Mouse (Mus musculus) limb, embryonic 10.5 days (tissue): ENCODE measurements around the gene Borcs6. TPM values are rescaled to one million over a fixed set of nuclear protein-coding genes. Genes with fewer than 3 reads are reported as not detected.

Experiments used
- DNase-seq: peaks from one replicate; pipeline ENCODE4 v3.0.0-alpha.2; 2017; ENCODE audit warnings: low spot score
- H3K27ac ChIP-seq: fragments of 300-500 bp; sonication (generic); 2 replicates; pipeline ENCODE4 v1.5.1; 2016; ENCODE audit warnings: mild to moderate bottlenecking
- H3K27me3 ChIP-seq: fragments of 300-500 bp; sonication (generic); 2 replicates; pipeline ENCODE4 v1.6.1; 2016; ENCODE audit warnings: low read depth, mild to moderate bottlenecking; ENCODE audit not compliant: poor library complexity, severe bottlenecking
- H3K36me3 ChIP-seq: fragments of 300-500 bp; sonication (generic); 2 replicates; pipeline ENCODE4 v1.6.1; 2016; ENCODE audit warnings: mild to moderate bottlenecking, moderate library complexity
- H3K4me1 ChIP-seq: fragments of 300-500 bp; sonication (generic); 2 replicates; pipeline ENCODE4 v1.6.1; 2016
- H3K4me3 ChIP-seq: fragments of 300-500 bp; sonication (generic); 2 replicates; pipeline ENCODE4 v1.5.1; 2016; ENCODE audit warnings: mild to moderate bottlenecking, moderate library complexity
- H3K9me3 ChIP-seq: fragments of 300-500 bp; sonication (generic); replicated peaks from 2 replicates; pipeline ENCODE4 v1.6.1; 2016; ENCODE audit warnings: mild to moderate bottlenecking
- WGBS: fragments of 180-500 bp; shearing (Covaris S2); methylation state at CpG from one replicate; pipeline ENCODE4 v1.1.7; 2016; 5-methylcytosine and 5-hydroxymethylcytosine counted together
- polyA plus RNA-seq: library from polyadenylated mRNA; unstranded; fragments of >200 nt; fragmentation: Nextera tagmentation; extraction: Ambion mirVana; gene quantifications from 2 replicates; pipeline ENCODE4 v1.2.1, GENCODE M21; 2016

Gene Borcs6
- polyA plus RNA-seq, 1 experiment from 2014 or later: 6.0 TPM

GRCm38 (mm10) chr11:69066163-69066861, 6.8 kb downstream of the Borcs6 start:
- Histone ChIP-seq H3K4me3 (peak overlapping the region; percentile 54), H3K4me1 (peaks cover 47% of the 10 kb centered on the region), H3K27me3 (0 out of 2 replicates have a peak, but pooled peaks cover 3% of the 10 kb centered on the region), H3K9me3 (no peaks in the 10 kb centered on the region), H3K27ac (peak overlapping the region; percentile 12), H3K36me3 (no peaks in the 10 kb centered on the region)
- under 1% methylated on average over 28 of the region's 29 CpGs for WGBS
- DNase-seq: peak; percentile 58

- H3K4me1 ChIP-seq: peaks cover 46% of the 10 kb centered on the region
- no peaks in the 10 kb centered on the region for H3K9me3 ChIP-seq
- DNase-seq: peak; percentile 87
- no peaks in the 10 kb centered on the region for H3K36me3 ChIP-seq
- WGBS: 10% methylated on average over 8 of the region's 8 CpGs
- peak overlapping the region; percentile 54 for H3K4me3 ChIP-seq
- H3K27me3 ChIP-seq: no peaks in the 10 kb centered on the region
- H3K27ac ChIP-seq: no peak overlapping the region
These were observed 7.4 kb downstream of the Borcs6 start for GRCm38 (mm10) chr11:69066956-69067355.

GRCm38 (mm10) chr11:69067601-69068000, 8.1 kb downstream of the Borcs6 start:
- Histone ChIP-seq H3K27ac (no peak overlapping the region), H3K9me3 (no peaks in the 10 kb centered on the region), H3K4me3 (no peak overlapping the region), H3K27me3 (no peaks in the 10 kb centered on the region), H3K4me1 (peaks cover 51% of the 10 kb centered on the region), H3K36me3 (no peaks in the 10 kb centered on the region)
- WGBS: 66% methylated on average over 6 of the region's 6 CpGs
- DNase-seq: no peak

- 1% methylated on average over 13 of the region's 13 CpGs for WGBS
These were observed 10.6 kb downstream of the Borcs6 start for GRCm38 (mm10) chr11:69070093-69070492.

GRCm38 (mm10) chr11:69070590-69071222, 11.2 kb downstream of the Borcs6 start, which contains the start of gene Tmem107:
Gene Tmem107, plus strand, starts transcription at chr11:69070806.
- Histone ChIP-seq H3K9me3 (no peaks in the 10 kb centered on the region), H3K4me3 (peak within 1 kb of the TSS; percentile 74), H3K27me3 (no peaks in the 10 kb centered on the region), H3K27ac (peak within 1 kb of the TSS; percentile 91), H3K4me1 (peaks cover 55% of the 10 kb centered on the region), H3K36me3 (no peaks in the 10 kb centered on the region)
- under 1% methylated on average over 47 of the region's 47 CpGs for WGBS
- DNase-seq: peak; percentile 94

More at GRCm38 (mm10) chr11:69070093-69070492, 10.6 kb downstream of the Borcs6 start:
- DNase-seq: no peak
- Histone ChIP-seq H3K9me3 (no peaks in the 10 kb centered on the region), H3K36me3 (no peaks in the 10 kb centered on the region), H3K27ac (peak overlapping the region; percentile 91), H3K4me1 (peaks cover 58% of the 10 kb centered on the region), H3K4me3 (peak overlapping the region; percentile 74), H3K27me3 (no peaks in the 10 kb centered on the region)

- H3K27me3 ChIP-seq: no peaks in the 10 kb centered on the region
- DNase-seq: no peak
- H3K27ac ChIP-seq: peak overlapping the region; percentile 91
- 23% methylated on average over 9 of the region's 9 CpGs for WGBS
- H3K4me1 ChIP-seq: peaks cover 50% of the 10 kb centered on the region
- H3K9me3 ChIP-seq: no peaks in the 10 kb centered on the region
- no peaks in the 10 kb centered on the region for H3K36me3 ChIP-seq
- peak overlapping the region; percentile 74 for H3K4me3 ChIP-seq
These were observed 11.7 kb downstream of the Borcs6 start for GRCm38 (mm10) chr11:69071262-69071661.

- peak overlapping the region; percentile 93 for H3K27ac ChIP-seq
- DNase-seq: no peak
- WGBS: 88% methylated on average over 11 of the region's 11 CpGs
- no peaks in the 10 kb centered on the region for H3K27me3 ChIP-seq
- H3K4me1 ChIP-seq: peaks cover 41% of the 10 kb centered on the region
- H3K9me3 ChIP-seq: no peaks in the 10 kb centered on the region
- H3K4me3 ChIP-seq: peak overlapping the region; percentile 43
- H3K36me3 ChIP-seq: no peaks in the 10 kb centered on the region
These were observed 12.7 kb downstream of the Borcs6 start for GRCm38 (mm10) chr11:69072234-69072633.

GRCm38 (mm10) chr11:69072666-69073064, 13.1 kb downstream of the Borcs6 start:
- 14% methylated on average over 9 of the region's 9 CpGs for WGBS
- peak overlapping the region; percentile 93 for H3K27ac ChIP-seq
- no peaks in the 10 kb centered on the region for H3K27me3 ChIP-seq

GRCm38 (mm10) chr11:69073065-69073888, 13.8 kb downstream of the Borcs6 start:
- Histone ChIP-seq H3K4me1 (peaks cover 47% of the 10 kb centered on the region), H3K27ac (peak overlapping the region; percentile 93), H3K9me3 (no peaks in the 10 kb centered on the region), H3K27me3 (no peaks in the 10 kb centered on the region), H3K4me3 (peak overlapping the region; percentile 43), H3K36me3 (no peaks in the 10 kb centered on the region)
- peak; percentile 81 for DNase-seq
- WGBS: under 1% methylated on average over 14 of the region's 14 CpGs

More at GRCm38 (mm10) chr11:69072666-69073064, 13.1 kb downstream of the Borcs6 start:
- H3K36me3 ChIP-seq: no peaks in the 10 kb centered on the region
- H3K4me1 ChIP-seq: peaks cover 41% of the 10 kb centered on the region
- H3K9me3 ChIP-seq: no peaks in the 10 kb centered on the region
- DNase-seq: no peak
- peak overlapping the region; percentile 43 for H3K4me3 ChIP-seq

- peaks cover 53% of the 10 kb centered on the region for H3K4me1 ChIP-seq
- peak overlapping the region; percentile 46 for H3K27ac ChIP-seq
- H3K27me3 ChIP-seq: no peaks in the 10 kb centered on the region
- no peaks in the 10 kb centered on the region for H3K36me3 ChIP-seq
- H3K4me3 ChIP-seq: peak overlapping the region; percentile 18; the same call in 1 of the 2 replicates
- no peaks in the 10 kb centered on the region for H3K9me3 ChIP-seq
- 45% methylated on average over 6 of the region's 6 CpGs for WGBS
- no peak for DNase-seq
These were observed 14.6 kb downstream of the Borcs6 start for GRCm38 (mm10) chr11:69073951-69074775.

- WGBS: 65% methylated on average over 2 of the region's 2 CpGs
- H3K27ac ChIP-seq: no peak overlapping the region
- DNase-seq: no peak
These were observed 15.2 kb downstream of the Borcs6 start for GRCm38 (mm10) chr11:69074776-69075069.

GRCm38 (mm10) chr11:69075764-69076479, 16.4 kb downstream of the Borcs6 start:
- Histone ChIP-seq H3K4me1 (peaks cover 53% of the 10 kb centered on the region), H3K9me3 (no peaks in the 10 kb centered on the region), H3K4me3 (no peak overlapping the region), H3K27ac (no peak overlapping the region), H3K36me3 (no peaks in the 10 kb centered on the region), H3K27me3 (no peaks in the 10 kb centered on the region)
- WGBS: 52% methylated on average over 9 of the region's 9 CpGs
- no peak for DNase-seq

More at GRCm38 (mm10) chr11:69074776-69075069, 15.2 kb downstream of the Borcs6 start:
- Histone ChIP-seq H3K36me3 (no peaks in the 10 kb centered on the region), H3K27me3 (no peaks in the 10 kb centered on the region), H3K9me3 (no peaks in the 10 kb centered on the region), H3K4me3 (no peak overlapping the region), H3K4me1 (peaks cover 51% of the 10 kb centered on the region)
